Mouse (Mus musculus) olfactory bulb, adult 2 months (tissue): ENCODE results near the gene Hivep3. TPM values are rescaled to one million over a fixed set of nuclear protein-coding genes. Genes with fewer than 3 reads are reported as not detected.

Experiments
- H3K27ac ChIP-seq: fragments of 200-500 bp; 2 replicates; pipeline ENCODE4 v1.5.1; 2012; ENCODE audit warnings: low read depth, low read length; ENCODE audit not compliant: insufficient read depth
- H3K4me1 ChIP-seq: fragments of 200-500 bp; 2 replicates; pipeline ENCODE4 v1.6.1; 2012; ENCODE audit warnings: low read length; ENCODE audit not compliant: control insufficient read depth, insufficient read depth
- H3K4me3 ChIP-seq: fragments of 200-500 bp; 2 replicates; pipeline ENCODE4 v1.5.1; 2012; ENCODE audit warnings: mild to moderate bottlenecking, low read depth, low read length, moderate library complexity; ENCODE audit not compliant: insufficient read depth
- CTCF ChIP-seq: fragments of 200-500 bp; IDR thresholded peaks from 2 replicates; pipeline ENCODE4 v1.5.1; 2012; ENCODE audit warnings: low read depth, mild to moderate bottlenecking, low read length, moderate library complexity; ENCODE audit not compliant: insufficient read depth
- POLR2A ChIP-seq: fragments of 200-500 bp; IDR thresholded peaks from 2 replicates; pipeline ENCODE4 v1.6.1; 2012; ENCODE audit warnings: mild to moderate bottlenecking, low read depth, low read length, moderate library complexity; ENCODE audit not compliant: insufficient read depth
- WGBS: fragments of 180-500 bp; shearing (Covaris S2); methylation state at CpG from one replicate; pipeline ENCODE4 v1.1.7; 2018; 5-methylcytosine and 5-hydroxymethylcytosine counted together
- polyA plus RNA-seq: library from polyadenylated mRNA; stranded (reverse); fragments of >200 nt; gene quantifications from 2 replicates; pipeline ENCODE4 v1.2.4, GENCODE M21; 2012; ENCODE audit warnings: low replicate concordance; ENCODE audit not compliant: missing spikeins, insufficient read depth, insufficient read length

Gene Hivep3
- polyA plus RNA-seq, 1 experiment, result 55.7 TPM

GRCm38 (mm10) chr4:120058157-120058556 is 324.6 kb downstream of the Hivep3 start:
- H3K4me3 ChIP-seq, result no peak overlapping the region
- peaks cover 23% of the 10 kb centered on the region for H3K4me1 ChIP-seq
- H3K27ac ChIP-seq, result no peak overlapping the region
- TF ChIP-seq POLR2A (no peak), CTCF (no peak)
- 82% methylated on average over 3 of the region's 3 CpGs for WGBS

GRCm38 (mm10) chr4:120058794-120059193 is 325.2 kb downstream of the Hivep3 start:
- H3K4me3 ChIP-seq, result no peak overlapping the region
- WGBS, result 81% methylated on average over 10 of the region's 10 CpGs
- peaks cover 29% of the 10 kb centered on the region for H3K4me1 ChIP-seq
- TF ChIP-seq POLR2A (no peak), CTCF (no peak)
- no peak overlapping the region for H3K27ac ChIP-seq

DNA sequence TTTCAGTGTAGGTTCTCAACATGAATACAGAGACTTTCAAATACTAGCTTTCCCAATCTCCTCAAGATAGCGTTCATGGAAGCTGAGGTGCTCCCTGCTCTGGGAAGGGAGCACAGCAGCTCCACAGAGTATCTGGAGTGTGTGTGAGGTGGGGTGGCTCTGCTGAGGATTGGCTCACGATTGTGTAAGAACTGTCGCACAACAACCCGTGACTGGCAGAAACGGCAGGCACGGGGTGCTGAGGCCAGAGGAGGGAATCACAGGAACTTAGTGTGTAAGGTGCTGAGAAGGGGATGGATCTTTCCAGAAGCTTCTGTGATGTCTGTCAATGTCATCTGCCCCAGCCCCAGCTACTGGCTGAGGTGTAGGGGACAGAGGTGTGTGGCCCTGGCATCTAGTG is 328.1 kb downstream of the Hivep3 start:
- WGBS, result 91% methylated on average over 6 of the region's 6 CpGs
- Histone ChIP-seq H3K27ac (no peak overlapping the region), H3K4me1 (peaks cover 34% of the 10 kb centered on the region), H3K4me3 (no peak overlapping the region)
- no peak for TF ChIP-seq POLR2A
- TF ChIP-seq CTCF, result no peak

DNA sequence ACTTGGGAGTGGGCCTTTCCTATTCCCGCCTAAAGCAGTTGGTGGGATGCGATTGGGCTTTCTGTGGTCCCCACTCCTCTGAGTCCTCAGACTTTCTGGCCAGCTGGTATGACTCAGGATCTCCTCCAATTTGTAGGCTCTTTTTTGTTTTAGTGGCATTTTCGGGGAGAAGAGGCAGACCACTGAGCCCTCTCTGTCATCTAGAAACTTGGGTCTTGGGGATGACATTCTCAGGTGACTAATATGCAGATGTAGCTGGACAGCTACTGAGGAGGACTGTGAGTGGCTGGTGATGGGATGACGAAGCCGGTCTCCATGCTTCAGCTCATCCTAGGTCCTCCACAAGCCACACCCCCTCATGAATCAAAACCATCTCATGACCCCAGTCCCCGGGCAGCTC is 328.6 kb downstream of the Hivep3 start:
- Histone ChIP-seq H3K27ac (no peak overlapping the region), H3K4me1 (peaks cover 38% of the 10 kb centered on the region), H3K4me3 (no peak overlapping the region)
- WGBS, result 76% methylated on average over 6 of the region's 6 CpGs
- TF ChIP-seq CTCF (no peak), POLR2A (no peak)

DNA sequence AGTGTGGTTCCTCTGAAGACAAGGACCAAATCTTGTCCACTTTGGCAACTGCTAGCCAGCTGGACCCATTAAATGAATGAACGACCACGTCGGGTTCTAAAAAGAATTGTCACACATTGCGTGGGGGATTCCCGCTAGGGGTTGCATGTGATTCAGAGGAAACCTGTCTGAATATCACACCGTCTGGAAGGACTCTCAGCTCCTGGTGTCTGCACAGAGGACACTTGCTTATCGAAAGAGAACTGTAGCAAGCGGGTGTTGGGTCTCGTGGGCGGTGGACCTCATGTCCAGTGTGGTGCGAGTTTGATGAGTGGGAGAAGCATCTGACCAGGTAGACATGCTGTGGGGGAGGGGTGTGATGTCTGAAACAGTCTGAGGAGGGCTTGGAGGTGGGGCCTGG is 329.2 kb downstream of the Hivep3 start:
- Histone ChIP-seq H3K27ac (no peak overlapping the region), H3K4me3 (no peak overlapping the region), H3K4me1 (peaks cover 42% of the 10 kb centered on the region)
- TF ChIP-seq CTCF, result no peak
- TF ChIP-seq POLR2A, result no peak
- 85% methylated on average over 11 of the region's 11 CpGs for WGBS

DNA sequence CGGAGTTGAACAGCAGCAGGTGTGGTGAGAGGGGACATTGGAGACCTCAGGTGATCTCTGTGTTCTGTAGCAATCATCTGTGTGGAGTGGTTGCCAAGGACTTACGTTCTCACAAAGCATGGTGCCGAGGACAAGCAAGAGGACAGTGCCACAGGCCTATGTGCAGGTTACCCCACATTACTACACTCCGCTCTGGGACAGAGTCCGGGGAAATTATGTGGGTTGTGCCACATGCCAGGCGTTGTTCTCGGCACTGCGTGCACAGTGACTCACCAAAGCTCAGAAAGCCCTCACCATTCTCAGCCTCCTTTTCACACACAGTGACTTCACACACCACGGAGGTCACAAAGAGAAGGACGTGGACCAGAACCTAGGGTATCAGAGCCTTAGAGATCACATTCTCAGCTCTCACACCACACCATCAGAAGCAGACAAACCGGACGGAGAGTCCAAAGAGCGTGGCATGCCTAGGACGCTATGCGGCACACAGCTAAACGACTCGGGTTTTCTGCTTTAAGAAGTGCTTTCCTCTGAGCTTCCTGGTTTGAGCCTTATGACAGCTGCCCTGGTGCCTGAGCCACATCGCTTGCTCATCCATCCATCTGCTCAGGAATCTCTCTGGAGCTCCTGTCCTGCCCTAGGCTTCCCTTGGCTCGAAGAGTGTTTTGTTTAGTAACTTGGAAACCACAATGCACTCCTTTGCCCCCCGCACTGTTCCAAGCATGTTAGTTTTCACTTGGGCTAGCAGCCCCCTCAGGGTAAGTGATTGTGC is 330.0 kb downstream of the Hivep3 start:
- H3K4me3 ChIP-seq, result no peak overlapping the region
- TF ChIP-seq POLR2A, result no peak
- TF ChIP-seq CTCF, result no peak
- peaks cover 45% of the 10 kb centered on the region for H3K4me1 ChIP-seq
- 66% methylated on average over 20 of the region's 20 CpGs for WGBS
- H3K27ac ChIP-seq, result peak overlapping the region; percentile 5; the same call in 1 of the 2 replicates

DNA sequence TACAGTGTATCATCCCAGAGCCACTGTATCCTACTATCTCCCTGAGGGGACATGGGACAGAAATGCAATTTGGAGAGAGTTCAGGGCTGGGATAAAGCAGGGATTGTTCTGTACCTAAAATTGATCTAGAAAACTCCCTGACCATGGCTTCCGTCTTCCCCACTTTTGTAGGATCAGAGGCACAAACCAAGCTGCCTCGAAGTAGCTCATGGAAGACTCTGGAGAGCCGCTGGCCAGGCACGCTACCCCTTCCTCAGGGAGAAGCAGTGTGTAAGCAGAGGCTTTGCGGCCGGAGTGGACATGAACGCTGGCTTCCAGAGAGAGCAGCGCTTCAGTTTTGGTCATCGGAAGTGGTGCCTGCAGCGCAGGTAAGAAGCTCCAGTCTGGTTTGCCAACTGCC is 331.1 kb downstream of the Hivep3 start, which contains the start of gene AL607142.1:
Gene AL607142.1 (plus strand): TSS at position 301 of the 400 bp plus-strand sequence.
- H3K4me1 ChIP-seq, result peaks cover 44% of the 10 kb centered on the region
- TF ChIP-seq POLR2A (no peak), CTCF (no peak)
- H3K4me3 ChIP-seq, result no peak within 1 kb of the TSS
- WGBS, result 92% methylated on average over 10 of the region's 10 CpGs
- no peak within 1 kb of the TSS for H3K27ac ChIP-seq

DNA sequence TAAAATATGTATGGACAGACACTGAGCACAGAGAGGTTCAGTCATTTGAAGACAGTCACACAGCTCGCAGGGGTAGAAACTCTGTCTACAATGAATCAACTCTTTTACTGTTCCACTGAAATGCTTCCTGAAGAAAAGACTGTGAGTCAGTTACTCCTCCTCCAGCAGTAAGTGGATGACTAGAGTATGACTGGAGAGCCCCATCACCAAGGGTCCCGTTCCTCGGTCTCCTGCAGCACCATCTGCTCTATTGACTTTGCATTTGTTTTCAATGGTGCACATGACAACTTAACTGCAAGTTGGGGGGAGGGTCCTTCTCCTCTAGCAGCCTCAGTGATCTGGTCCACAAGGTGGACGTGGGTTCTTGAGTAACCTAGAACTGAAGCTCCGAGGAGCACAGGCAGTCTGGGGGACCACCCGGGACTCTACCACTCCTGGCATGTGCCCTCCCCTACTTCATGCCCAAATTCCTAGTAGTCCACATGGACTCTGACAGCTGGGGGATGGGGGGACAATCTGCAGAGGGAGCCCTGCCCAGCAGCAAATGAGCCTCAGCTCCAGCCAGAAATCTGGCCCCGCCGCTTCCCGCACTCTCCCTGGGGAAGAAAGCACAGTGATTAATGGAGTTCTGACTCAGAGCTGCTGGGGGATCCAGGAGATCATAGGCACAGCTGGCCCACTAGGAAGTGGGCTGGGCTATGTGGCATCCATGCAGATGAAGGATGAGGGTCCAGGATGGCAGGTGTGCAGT is 333.4 kb downstream of the Hivep3 start:
- H3K4me3 ChIP-seq, result no peak overlapping the region
- 48% methylated on average over 9 of the region's 9 CpGs for WGBS
- H3K27ac ChIP-seq, result peak overlapping the region; percentile 59; the same call in 1 of the 2 replicates
- peaks cover 54% of the 10 kb centered on the region for H3K4me1 ChIP-seq
- TF ChIP-seq CTCF (no peak), POLR2A (no peak)

GRCm38 (mm10) chr4:120067592-120068235 is 334.1 kb downstream of the Hivep3 start:
- H3K4me3 ChIP-seq, result no peak overlapping the region
- WGBS, result 89% methylated on average over 8 of the region's 8 CpGs
- H3K27ac ChIP-seq, result no peak overlapping the region
- H3K4me1 ChIP-seq, result peaks cover 52% of the 10 kb centered on the region
- TF ChIP-seq POLR2A, result no peak
